Mouse (Mus musculus) T-helper 17 cell (primary cell): ENCODE measurements around the gene Cspg4.

Experiments
- in situ Hi-C, 2 experiments: fragments of 300-600 bp; cut with MboI, MseI; formaldehyde crosslinking; loops; 1 replicate in 1 of 2; 2 replicates in 1 of 2; pipeline ENCODE4 v1.15.1; 2025; ENCODE audit warnings: high pct_unique_total_duplicates in 2 of 2

Cspg4 gene

DNA sequence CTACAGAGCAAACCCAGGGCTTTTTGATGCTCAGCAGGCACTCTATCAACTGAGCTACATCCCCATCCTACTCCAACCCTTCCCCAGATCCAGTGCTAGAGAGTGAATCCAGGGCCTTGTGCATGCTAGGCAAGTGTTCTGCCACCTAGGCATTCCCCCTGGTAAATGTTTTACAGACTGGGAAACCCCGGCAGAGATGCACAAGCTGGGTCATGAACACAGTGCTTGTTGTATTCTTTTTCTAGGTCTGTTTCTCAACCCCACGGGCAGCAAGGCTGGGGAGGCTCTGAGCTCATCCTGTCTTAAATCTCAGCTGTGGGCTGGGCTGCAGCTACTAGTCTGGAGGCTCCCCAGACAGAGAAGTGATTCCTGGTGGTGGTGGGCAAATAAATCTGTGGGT lies 2.0 kb upstream of the Cspg4 start:
- in situ Hi-C loops: loop anchor here in 1 of 2 experiments (10.0 kb wide), 1 partner anchor 1452 kb away; the partner anchor contains the start of gene Loxl1

DNA sequence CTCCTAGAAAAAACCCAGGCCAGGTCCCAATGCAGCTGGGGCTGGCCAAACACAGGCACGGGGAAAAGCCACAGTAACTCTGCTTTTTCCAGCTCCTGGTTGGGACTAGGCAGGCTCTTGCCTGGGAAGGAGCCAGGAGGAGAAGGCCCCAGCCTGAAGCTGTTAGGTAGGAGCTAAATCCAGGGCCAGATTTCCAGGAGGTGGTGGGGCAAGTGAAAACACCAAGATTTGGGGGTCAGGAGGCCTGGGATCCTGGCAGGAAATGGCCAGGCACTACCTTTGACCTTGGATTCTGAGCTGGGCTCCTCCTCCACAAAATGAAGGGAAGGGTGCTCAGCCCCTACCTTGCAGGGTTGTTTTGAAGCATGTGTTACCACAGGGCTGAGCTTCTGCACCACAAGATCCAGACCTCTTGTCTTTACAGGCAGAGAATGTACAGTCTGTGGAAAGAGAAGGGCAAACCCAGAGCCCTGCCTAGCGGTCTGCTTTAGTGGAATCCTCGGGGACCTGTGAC lies 560 bp upstream of the Cspg4 start, which contains the start of gene Odf3l1:
Gene Odf3l1, minus strand, starts transcription at position 464 of the 514 bp plus-strand sequence.
- in situ Hi-C loops: loop anchor here in 1 of 2 experiments (10.0 kb wide), 1 partner anchor 1451 kb away; the partner anchor contains the start of gene Loxl1

DNA sequence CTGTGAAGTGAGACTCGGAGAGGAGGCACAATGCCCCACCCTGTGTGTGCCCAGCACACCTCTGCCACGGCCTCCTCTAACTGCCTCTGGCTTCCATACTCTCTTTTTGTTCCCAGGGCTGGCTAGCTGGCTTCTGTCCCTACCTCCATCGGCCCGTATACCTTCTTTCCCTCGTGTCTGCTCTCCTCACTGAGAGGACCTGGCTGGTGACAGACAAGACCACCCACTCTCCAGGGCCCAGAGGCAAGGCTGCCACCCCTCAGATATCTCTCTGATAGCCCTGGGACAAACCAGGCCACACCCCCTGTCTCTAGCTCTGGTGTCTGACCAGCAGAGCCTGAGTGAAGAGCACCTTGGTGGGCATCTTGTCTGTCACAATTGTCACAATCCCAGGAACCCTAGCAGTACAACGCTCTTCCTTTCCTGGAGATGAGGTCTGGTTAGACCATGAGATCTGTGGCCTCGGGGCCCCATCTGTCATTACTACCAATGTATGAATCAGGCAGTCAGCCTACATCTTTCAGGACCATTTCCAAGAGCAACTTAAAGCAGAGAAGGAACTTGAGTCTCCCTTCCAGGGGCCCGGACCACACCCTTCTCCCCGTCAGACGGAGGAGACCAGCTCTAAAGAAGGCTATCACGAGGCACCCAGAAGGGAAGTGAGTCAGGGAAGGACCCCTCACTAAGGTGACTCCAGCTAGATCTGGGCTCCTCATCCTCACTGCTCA lies 1.0 kb downstream of the Cspg4 start:
- in situ Hi-C loops: loop anchor here in 1 of 2 experiments (10.0 kb wide), 1 partner anchor 1449 kb away; the partner anchor contains the start of gene Loxl1

DNA sequence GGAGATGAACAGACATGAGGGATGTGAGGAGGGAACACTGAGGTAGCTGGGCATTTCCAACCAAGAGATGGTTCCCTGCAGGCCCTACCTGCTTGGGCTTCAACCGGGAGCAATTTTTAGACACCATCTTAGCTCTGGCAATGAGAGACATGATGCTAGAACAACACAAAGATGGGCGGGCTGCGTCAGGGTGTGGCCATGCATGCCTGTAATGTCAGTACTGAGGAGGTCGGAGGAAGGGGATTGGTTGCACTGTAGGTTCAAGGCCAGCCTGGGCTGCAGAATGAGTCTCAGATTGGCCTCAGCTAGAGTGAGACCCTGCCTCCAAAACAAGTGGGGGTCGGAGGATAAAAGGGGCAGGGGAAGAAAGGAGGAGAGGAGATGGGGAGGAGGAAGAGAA lies 1.6 kb downstream of the Cspg4 start:
- in situ Hi-C loops: loop anchor here in 1 of 2 experiments (10.0 kb wide), 1 partner anchor 1448 kb away; the partner anchor contains the start of gene Loxl1

DNA sequence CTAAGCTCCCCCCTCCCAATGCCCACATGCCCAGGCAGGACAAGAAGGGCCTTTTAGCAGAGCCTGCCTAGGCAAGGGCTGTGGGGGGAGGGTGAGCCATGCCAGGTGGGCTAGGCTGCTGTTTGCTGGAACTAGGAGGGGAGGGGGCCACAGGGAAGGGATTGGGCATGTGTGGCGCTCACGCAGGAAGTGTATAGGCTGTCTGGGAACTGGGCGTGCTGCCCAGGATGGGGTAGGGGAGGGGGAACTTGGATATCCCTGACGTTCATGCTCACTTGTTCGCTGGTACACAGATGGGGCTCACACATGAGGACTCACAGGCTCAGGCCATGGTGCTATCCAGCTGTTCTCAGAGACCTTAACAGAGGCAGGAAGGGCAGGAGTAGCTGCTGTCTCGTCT lies 3.5 kb downstream of the Cspg4 start:
- in situ Hi-C loops: loop anchor here in 1 of 2 experiments (10.0 kb wide), 1 partner anchor 1447 kb away; the partner anchor contains the start of gene Loxl1

DNA sequence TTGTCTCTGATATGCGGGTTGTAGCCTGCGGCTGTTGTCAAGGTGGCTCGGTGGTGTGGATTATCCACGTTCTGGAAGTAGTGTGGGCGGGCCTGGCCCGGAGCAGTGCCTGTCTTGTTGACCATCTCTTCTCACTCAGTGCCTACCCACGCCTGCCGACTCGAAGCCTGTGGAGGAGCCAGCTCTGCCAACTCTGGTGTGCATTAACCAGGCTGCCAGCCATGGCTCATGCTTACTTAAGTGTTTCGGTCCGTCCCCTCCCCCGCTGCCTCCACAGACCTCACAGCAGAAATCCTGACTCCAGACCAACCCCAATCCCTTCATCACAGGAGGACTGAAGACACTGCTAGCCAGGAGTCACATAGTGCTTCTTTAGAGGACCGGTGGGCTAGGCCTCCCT lies 4.7 kb downstream of the Cspg4 start:
- in situ Hi-C loops: loop anchor here in 1 of 2 experiments (10.0 kb wide), 1 partner anchor 1445 kb away; the partner anchor contains the start of gene Loxl1

DNA sequence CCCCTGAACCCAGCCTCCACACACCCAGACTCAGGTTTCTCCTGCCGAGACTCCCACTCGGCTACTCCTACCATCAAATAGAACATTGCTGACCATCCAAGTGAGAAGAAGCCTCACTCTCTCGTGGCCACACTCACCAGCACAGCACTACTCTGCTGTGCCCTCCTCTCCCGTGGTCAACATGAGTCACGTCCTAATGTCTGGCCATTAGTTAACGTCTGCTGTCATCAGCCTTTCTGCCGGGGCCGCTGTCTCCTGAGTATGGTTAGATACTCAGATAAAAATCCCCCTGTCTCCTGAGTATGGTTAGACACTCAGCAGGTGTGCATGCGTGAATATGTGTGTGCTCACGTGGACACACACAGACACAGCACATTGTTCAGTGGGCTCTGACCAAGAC lies 5.9 kb downstream of the Cspg4 start:
- in situ Hi-C loops: no loop called here

DNA sequence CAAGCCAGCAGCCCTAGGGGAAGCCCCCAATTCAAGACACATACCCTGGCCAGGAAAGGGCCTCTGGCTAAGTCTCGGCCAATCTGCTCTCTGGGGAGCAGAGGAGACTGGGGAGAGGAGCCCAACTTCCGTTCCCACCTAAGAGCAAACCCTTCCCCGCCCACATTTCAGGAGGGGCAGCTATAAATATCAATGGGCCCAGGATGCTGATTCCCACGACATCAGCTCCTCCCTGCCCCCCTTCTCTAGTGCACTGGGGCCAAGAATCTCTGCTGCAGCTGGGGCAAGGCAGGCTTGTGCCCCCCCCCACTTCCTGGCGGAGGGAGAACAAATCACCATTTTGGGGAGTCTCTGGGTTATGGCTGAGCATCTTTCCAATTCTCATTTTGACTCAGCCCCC lies 6.4 kb downstream of the Cspg4 start:
- in situ Hi-C loops: no loop called here

DNA sequence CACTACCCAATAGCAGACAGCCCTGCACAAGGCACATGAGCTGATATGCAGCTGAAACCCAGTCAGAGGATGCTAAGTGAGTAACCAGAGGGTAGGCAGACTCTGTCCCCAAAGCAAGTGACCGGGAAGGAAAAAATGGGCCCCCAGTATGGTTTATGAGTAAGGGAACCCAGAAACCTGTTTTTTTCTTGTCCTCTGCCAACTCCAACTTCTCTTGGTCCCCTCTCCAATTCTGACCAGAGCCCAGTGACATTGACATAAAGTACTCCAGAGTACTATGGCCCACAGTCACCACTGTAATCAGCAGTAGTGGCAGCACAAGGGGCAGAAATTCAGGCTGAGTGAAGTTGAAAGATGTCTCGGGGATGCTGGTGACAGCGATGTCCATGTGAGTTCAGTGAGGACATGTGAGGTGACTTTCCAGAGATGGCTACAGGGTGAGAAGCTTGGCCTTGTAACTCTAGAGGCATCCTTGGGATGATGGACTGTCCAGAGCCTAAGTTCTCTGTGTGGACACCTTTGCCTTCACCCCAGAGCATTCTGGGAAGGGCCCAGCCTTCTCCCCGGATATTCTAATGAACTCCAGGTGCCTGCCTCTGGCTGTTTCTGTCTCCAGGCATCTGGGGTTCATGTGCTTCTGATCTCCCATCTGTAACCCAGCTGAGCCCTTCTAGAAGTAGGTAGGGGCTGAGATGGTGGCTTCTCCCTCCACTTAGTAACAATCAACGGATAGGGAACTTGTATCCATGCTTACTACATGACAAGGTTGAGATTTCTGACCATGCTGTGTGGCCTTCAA lies 7.5 kb downstream of the Cspg4 start:
- in situ Hi-C loops: no loop called here

DNA sequence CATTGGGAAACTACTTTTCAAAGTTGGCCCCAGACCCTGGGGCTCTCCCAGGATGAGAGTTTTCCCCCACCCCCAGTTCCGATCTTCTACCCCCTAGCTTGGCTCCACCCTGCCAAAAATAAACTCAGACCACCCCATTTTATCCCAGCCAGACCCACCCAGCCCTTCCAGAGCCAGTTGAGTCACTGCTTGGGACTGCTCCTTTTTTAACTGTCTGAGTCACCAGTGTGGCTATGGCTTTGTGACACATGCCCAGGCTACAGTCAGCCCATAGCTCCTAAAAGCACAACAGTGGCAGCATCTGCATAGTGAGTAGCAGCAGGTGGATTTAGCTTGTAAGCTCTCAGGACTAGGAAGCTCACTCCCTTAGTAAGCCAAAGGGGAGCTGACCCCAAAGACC lies 8.3 kb downstream of the Cspg4 start:
- in situ Hi-C loops: no loop called here

DNA sequence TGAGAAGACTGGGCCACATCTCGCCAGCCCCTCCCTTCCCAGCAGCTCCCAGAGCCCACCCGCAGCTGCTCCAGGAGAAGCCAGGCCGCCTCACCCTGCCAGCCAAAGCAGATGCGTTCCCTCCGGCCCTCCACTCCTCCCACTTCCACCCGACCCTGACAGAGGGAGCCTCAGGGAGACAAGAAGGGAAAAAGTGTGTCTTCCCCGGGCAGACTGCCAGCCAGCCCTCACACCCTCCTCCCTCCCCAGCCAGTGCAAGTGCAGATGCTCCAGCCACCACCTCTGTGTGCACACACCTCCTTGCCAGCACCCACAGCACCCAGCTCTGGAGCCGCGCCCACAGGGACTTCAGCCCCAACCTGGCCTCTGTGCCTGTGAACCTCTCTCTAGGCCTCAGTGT lies 12.0 kb downstream of the Cspg4 start:
- in situ Hi-C loops: no loop called here

DNA sequence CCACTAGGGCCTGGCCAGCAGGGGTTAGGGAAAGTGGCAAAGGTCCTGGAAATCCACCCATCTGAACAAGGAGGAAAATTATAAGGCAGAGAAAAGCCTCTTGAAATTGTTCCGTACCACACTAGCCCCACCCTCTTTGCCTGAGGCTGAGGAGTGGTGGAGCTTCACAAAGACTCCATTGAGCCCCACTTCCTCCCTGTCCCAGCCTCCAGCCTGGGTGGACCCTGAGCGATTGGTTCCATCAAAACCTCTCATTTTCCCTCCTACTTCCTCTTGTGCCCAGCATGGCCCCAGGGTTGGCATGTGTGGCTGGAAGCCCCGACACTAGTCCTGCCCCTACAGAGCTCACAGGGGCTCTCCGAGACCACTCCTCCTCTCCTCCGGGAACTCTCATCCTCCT lies 12.5 kb downstream of the Cspg4 start:
- in situ Hi-C loops: no loop called here

DNA sequence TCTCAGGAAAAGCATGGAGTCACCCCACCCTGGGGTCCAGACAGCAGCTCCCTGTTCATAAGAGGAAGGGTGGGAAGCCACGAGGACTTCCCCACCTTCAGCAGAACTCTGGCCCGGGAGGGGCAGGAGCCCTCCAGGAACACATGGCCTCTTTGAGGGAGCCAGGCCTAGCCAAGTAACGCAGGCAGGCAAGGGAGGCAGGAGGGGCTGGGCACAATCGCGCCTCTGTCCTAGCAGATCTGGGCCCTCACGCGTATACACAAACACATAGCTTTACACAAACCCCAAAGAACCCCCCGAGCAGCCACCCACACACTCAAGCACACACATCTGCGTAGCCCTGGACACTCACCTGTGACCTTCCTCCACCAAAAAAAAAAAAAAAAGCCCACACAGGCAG lies 16.0 kb downstream of the Cspg4 start:
- in situ Hi-C loops: no loop called here

DNA sequence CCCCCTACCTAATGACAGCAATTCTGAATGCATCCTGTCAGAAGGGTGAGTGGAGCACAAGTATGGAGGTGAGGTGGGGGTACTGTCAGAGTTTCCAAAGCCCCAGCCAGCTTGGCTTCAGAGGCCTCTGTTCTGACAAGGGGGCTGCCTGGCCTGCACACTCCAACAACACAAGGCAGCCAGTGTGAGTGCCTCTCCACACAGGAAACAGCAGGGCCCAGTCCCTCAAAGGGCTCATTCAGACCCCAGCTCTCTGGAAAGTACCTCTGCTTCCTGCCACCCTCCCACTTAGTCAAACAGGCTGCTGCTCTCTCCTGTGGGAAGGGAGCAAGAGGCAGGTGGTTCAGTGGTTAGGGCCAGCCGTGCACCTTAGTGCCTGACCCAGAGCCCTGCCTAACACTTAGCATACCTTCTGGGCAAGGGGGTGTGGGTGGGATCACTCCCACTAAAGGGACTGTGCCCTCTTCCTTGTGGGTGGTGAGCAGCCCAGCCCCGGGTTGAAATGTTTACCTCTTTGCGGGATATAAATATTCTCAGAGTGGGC lies 16.8 kb downstream of the Cspg4 start:
- in situ Hi-C loops: no loop called here

DNA sequence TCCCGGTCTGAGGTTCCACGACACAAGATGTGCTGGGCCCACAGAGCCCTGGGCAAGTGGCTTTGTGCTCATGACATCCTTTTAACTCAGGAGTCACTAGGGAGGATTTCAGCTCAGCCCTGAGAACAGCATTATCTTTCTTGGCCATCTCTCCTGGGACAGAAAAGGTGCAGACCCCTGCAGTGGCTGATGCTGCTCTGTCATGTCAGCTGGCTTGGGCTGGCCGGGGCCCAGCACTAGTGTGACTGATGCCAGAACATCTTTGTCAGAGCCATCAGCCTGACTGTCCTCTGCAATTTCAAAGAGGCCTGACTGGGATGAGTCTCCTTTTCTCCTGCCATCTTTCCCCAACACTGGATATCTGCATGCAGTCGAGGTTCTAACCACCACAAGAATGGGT lies 17.4 kb downstream of the Cspg4 start:
- in situ Hi-C loops: no loop called here

DNA sequence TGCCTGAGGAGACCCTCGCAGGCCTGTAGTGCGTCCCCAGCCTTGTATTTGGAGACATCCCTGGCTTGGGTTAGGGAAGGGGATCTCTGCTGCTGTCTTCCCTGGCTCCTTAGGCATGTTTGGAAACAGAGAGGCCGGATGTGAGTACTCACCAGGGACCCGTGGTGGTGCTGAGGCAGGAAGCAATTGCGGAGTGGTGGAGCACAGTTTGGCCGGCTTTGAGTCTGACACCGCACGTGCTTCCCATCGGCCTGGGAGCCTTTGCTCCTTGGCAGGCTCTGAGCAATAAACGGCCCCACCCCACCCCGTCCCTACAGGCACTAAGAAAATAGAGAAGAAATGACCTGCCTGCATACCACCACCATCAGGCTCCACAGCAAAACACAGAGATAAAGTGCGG lies 18.0 kb downstream of the Cspg4 start:
- in situ Hi-C loops: no loop called here

DNA sequence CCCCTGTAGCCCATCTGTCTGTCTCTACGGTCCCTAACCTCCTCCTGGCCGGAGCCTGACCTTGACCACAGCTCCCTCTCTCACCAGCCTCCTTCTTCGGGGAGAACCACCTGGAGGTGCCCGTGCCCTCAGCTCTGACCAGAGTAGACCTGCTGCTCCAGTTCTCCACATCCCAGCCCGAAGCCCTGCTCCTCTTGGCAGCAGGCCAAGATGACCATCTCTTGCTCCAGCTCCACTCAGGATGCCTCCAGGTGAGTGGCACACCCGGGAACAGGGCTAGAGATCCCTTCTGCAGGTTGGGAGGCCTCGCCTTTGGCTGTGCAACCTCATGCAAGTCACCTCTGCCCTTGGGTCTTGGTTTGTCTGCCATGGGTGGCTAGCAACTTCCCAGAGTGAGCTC lies 18.6 kb downstream of the Cspg4 start:
- in situ Hi-C loops: no loop called here

DNA sequence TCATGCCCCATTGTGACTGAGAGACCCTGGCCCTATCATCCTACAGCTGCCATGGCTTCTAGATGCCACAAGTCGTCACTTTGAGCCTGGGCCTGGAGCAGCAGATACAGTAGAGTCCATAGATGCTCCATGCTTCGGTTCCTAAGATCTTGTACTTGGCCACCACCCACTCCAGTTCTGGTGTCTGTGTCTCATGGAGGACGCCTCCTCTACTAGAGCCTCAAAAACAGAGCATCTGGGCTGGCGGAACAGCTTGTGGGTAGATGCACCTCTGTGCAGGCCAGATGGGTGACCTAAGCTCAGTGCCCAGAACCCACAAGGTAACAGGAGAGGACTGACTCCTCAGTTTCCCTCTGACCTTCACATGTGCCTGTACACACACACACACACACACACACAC lies 19.5 kb downstream of the Cspg4 start:
- in situ Hi-C loops: no loop called here

DNA sequence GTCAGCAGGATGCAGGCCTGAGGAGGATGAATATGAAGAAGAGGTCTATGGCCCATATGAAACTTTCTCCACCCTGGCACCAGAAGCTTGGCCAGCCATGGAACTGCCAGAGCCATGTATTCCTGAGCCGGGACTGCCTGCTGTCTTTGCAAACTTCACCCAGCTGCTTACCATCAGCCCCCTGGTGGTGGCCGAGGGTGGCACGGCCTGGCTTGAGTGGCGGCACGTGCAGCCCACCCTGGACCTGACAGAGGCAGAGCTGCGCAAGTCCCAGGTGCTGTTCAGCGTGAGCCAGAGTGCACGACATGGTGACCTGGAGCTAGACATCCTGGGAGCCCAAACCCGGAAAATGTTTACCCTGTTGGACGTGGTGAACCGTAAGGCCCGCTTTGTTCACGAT lies 21.3 kb downstream of the Cspg4 start:
- in situ Hi-C loops: no loop called here

DNA sequence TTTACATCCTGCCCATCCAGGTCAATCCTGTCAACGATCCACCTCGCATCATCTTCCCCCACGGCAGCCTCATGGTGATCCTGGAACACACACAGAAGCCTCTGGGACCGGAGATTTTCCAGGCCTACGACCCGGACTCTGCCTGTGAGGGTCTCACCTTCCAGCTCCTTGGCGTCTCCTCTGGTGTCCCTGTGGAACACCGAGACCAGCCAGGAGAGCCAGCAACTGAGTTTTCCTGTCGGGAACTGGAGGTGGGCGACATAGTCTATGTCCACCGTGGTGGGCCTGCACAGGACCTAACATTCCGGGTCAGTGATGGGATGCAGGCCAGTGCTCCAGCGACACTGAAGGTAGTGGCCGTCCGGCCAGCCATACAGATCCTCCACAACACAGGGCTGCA lies 21.8 kb downstream of the Cspg4 start:
- in situ Hi-C loops: no loop called here

DNA sequence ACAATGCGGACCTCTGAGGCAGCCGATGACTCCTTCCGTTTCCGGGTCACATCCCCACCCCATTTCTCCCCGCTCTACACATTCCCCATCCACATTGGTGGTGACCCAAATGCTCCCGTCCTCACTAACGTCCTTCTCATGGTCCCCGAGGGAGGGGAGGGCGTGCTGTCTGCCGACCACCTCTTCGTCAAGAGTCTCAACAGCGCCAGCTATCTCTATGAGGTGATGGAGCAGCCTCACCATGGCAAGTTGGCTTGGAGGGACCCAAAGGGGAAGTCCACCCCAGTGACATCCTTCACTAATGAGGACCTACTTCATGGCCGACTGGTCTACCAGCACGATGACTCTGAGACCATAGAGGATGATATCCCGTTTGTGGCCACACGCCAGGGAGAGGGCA lies 22.7 kb downstream of the Cspg4 start:
- in situ Hi-C loops: no loop called here

DNA sequence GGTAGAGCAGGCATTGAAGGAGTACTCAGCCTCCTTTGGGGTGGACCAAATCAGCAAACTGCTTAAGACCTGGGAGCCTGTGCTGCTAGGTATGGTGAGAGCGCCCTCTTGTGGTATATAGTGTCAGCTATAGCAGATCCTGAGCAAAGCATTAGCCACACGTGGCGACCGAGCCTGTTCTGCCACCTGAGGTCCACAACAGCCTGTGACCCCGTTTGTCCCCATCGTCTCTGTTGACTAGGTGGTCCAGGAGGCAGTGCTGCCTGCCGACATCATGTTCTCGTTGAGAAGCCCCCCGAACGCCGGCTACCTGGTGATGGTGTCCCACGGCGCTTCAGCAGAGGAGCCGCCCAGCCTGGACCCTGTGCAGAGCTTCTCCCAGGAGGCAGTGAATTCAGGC lies 25.0 kb downstream of the Cspg4 start:
- in situ Hi-C loops: no loop called here
